8 mouse cellular contexts compared by ENCODE assay signal in the genomic region with DNA sequence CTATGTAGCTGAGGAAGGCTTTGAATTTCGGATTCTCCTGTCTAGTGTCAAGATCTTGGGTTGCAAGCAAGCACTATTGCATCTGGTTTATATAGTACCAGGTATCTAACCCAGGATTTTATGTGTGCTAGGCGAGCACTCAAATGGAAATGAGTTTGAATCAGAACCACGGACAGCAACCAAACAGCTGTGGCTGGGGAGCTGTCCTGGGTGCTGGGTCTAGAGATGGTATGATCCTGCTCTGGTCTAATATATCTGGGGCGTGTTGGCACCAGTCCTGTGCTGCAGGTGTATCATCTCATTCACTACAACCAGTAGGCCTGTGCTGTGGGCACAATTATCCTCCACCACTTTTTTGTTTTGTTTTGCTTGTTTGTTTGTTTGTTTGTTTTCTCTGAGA.
A peak's percentile ranks its signal among the peaks of the same experiment; 100 is the strongest.
DNase-seq lines count a peak whose midpoint lies in the region.

No protein-coding gene starts in this region.

- peak; percentile 24 to 43 for DNase-seq in adrenal gland, adult 18-20 months (ENCODE audit: low spot score in 2 of 2)
- DNase-seq in adrenal gland, adult 8-10 months = no peak
- peak; percentile 34 for DNase-seq in thymus, postnatal 0 days (ENCODE audit: low spot score)
- no peak for DNase-seq in thymus, adult 18-20 months
- peak; percentile 67 for DNase-seq in kidney, postnatal 14 days
- peak; percentile 60 for DNase-seq in ovary, postnatal 14 days (ENCODE audit: low spot score)
- DNase-seq in MN1 (ENCODE audit: low spot score) = no peak
- no peak for DNase-seq in left cerebral cortex, adult 8-10 months (ENCODE audit: low spot score in 2 of 2)

Comparison
In these comparisons a context has a peak if more than half of its experiments do, and no peak if none do; other contexts are left out.
1. DNase-seq: peak in adrenal gland, adult 18-20 months (2 of 2), thymus, postnatal 0 days (single experiment), kidney, postnatal 14 days (single experiment) and ovary, postnatal 14 days (single experiment); none in adrenal gland, adult 8-10 months (single experiment), thymus, adult 18-20 months (0 of 2), MN1 (single experiment) and left cerebral cortex, adult 8-10 months (0 of 2).